In the genomic region with DNA sequence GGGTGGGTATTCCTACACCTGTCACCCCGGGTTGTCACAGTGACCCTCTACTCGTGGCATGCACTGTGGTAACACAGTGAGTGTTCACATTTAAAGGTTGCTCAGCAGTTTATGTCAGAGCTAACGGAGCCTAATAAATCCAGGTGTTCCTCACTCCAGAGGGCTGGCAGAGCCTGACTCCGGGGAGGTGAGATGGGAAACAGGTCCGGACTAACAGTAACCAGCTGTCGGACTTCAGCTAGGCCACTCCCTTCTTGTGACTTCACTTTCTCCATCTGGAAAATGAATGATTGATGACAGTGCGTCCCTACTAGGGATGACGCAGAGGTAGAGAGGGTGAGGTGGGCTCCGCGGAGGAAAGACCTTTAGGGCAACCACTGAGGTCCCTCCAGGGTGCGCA, we compare ENCODE assay signal across 14 mouse cellular contexts.
DNase-seq lines count a peak whose midpoint lies in the region; ATAC-seq and TF ChIP-seq lines count a peak whose summit lies in the region.
"Had no signal": no experiment of that assay in that cellular context is flagged by ENCODE, and none has a peak within 500 bp of the region (broad histone marks: within the 10 kb centered on the region; RNA-seq: fewer than 3 reads in every experiment).

No protein-coding gene starts in this region.

- H3K4me2 ChIP-seq in hindbrain, embryonic 13.5 days = no peak overlapping the region
- H3K4me2 ChIP-seq in forebrain, embryonic 14.5 days (ENCODE audit: low read length) = no peak overlapping the region
- H3K4me2 ChIP-seq in limb, embryonic 11.5 days (ENCODE audit: low read depth, severe bottlenecking) = peak overlapping the region; percentile 7; the same call in 1 of the 2 replicates
- no peak overlapping the region for H3K4me2 ChIP-seq in midbrain, postnatal 0 days (ENCODE audit: low read depth, low read length, poor library complexity, severe bottlenecking)
- H3K4me2 ChIP-seq: heart, embryonic 15.5 days; limb, embryonic 15.5 days; lung, embryonic 15.5 days had no signal

- no peak for ATAC-seq in hindbrain, embryonic 13.5 days (ENCODE audit: low FRiP score)
- ATAC-seq in forebrain, embryonic 14.5 days = no peak
- ATAC-seq in limb, embryonic 11.5 days (ENCODE audit: insufficient number of reproducible peaks, low FRiP score, low TSS enrichment, low read depth) = peak; percentile 67; the same call in 1 of the 2 replicates
- no peak for ATAC-seq in midbrain, postnatal 0 days (ENCODE audit: low FRiP score)

- peaks cover 4% of the 10 kb centered on the region; the same call in 1 of the 2 replicates for H3K27me3 ChIP-seq in hindbrain, embryonic 13.5 days
- H3K27me3 ChIP-seq in hindbrain, embryonic 10.5 days (ENCODE audit: insufficient read depth, poor library complexity, severe bottlenecking) = peaks cover 78% of the 10 kb centered on the region
- H3K27me3 ChIP-seq in forebrain, embryonic 14.5 days (replicated peaks; ENCODE audit: control insufficient read depth, insufficient read depth, low read length) = no peaks in the 10 kb centered on the region
- no peaks in the 10 kb centered on the region for H3K27me3 ChIP-seq in limb, embryonic 11.5 days (ENCODE audit: control insufficient read depth, insufficient read depth, low read length)
- H3K27me3 ChIP-seq in midbrain, postnatal 0 days (ENCODE audit: insufficient read depth, low read length) = no peaks in the 10 kb centered on the region
- H3K27me3 ChIP-seq: heart, embryonic 15.5 days; limb, embryonic 15.5 days; lung, embryonic 15.5 days had no signal

- H3K9me3 ChIP-seq in hindbrain, embryonic 13.5 days = no peaks in the 10 kb centered on the region
- H3K9me3 ChIP-seq in hindbrain, embryonic 10.5 days = no peaks in the 10 kb centered on the region
- H3K9me3 ChIP-seq in forebrain, embryonic 14.5 days (replicated peaks; ENCODE audit: control insufficient read depth, low read length) = no peaks in the 10 kb centered on the region
- H3K9me3 ChIP-seq in limb, embryonic 11.5 days (ENCODE audit: control insufficient read depth, low read length) = no peaks in the 10 kb centered on the region
- no peaks in the 10 kb centered on the region for H3K9me3 ChIP-seq in midbrain, postnatal 0 days (ENCODE audit: low read length)
- H3K9me3 ChIP-seq: heart, embryonic 15.5 days; limb, embryonic 15.5 days; lung, embryonic 15.5 days; megakaryocyte, embryonic 14.5 days had no signal

- 60% methylated on average over 11 of the region's 11 CpGs for WGBS in hindbrain, embryonic 13.5 days
- WGBS in hindbrain, embryonic 10.5 days = 81% methylated on average over 11 of the region's 11 CpGs
- WGBS in forebrain, embryonic 14.5 days = 77% methylated on average over 11 of the region's 11 CpGs
- 36% methylated on average over 11 of the region's 11 CpGs for WGBS in limb, embryonic 11.5 days
- 56% methylated on average over 11 of the region's 11 CpGs for WGBS in midbrain, postnatal 0 days

- no peak overlapping the region for H3K4me3 ChIP-seq in hindbrain, embryonic 13.5 days
- H3K4me3 ChIP-seq in hindbrain, embryonic 10.5 days = no peak overlapping the region
- H3K4me3 ChIP-seq in forebrain, embryonic 14.5 days (ENCODE audit: low read depth, low read length) = no peak overlapping the region
- no peak overlapping the region for H3K4me3 ChIP-seq in limb, embryonic 11.5 days (ENCODE audit: low read depth, low read length)
- H3K4me3 ChIP-seq in midbrain, postnatal 0 days (ENCODE audit: low read depth, low read length) = no peak overlapping the region
- H3K4me3 ChIP-seq: heart, embryonic 15.5 days; limb, embryonic 15.5 days; lung, embryonic 15.5 days; megakaryocyte, embryonic 14.5 days had no signal

- no peak for TF ChIP-seq CTCF in midbrain, postnatal 0 days (IDR thresholded peaks at IDR 0.05)

- 0 out of 2 replicates have a peak overlapping the region, but pooled peaks have one; percentile 46 for H3K9ac ChIP-seq in hindbrain, embryonic 13.5 days
- H3K9ac ChIP-seq in forebrain, embryonic 14.5 days (ENCODE audit: low read length) = no peak overlapping the region
- no peak overlapping the region for H3K9ac ChIP-seq in limb, embryonic 11.5 days (ENCODE audit: low read length)
- 0 out of 2 replicates have a peak overlapping the region, but pooled peaks have one; percentile 8 for H3K9ac ChIP-seq in midbrain, postnatal 0 days (replicated peaks; ENCODE audit: low read length, poor library complexity, severe bottlenecking)
- H3K9ac ChIP-seq: heart, embryonic 15.5 days; limb, embryonic 15.5 days; lung, embryonic 15.5 days had no signal

- no peak for DNase-seq in hindbrain, embryonic 10.5 days (ENCODE audit: low spot score)
- DNase-seq in forebrain, embryonic 14.5 days (ENCODE audit: low spot score) = no peak
- peak; percentile 66 for DNase-seq in limb, embryonic 11.5 days (ENCODE audit: low spot score)
- DNase-seq in midbrain, postnatal 0 days (ENCODE audit: low spot score) = no peak
- DNase-seq in retina, postnatal 1 day = no peak
- DNase-seq in urinary bladder, postnatal 4 days (ENCODE audit: low spot score in 2 of 2) = no peak
- no peak for DNase-seq in thymus, postnatal 14 days
- DNase-seq: adrenal gland, adult 8-10 months; thymus, adult 18-20 months had no signal

- peaks cover 76% of the 10 kb centered on the region for H3K4me1 ChIP-seq in hindbrain, embryonic 13.5 days (replicated peaks)
- H3K4me1 ChIP-seq in hindbrain, embryonic 10.5 days (replicated peaks) = peaks cover 73% of the 10 kb centered on the region
- H3K4me1 ChIP-seq in forebrain, embryonic 14.5 days (ENCODE audit: control insufficient read depth, insufficient read depth, low read length) = peaks cover 54% of the 10 kb centered on the region
- peaks cover 27% of the 10 kb centered on the region for H3K4me1 ChIP-seq in limb, embryonic 11.5 days (ENCODE audit: control insufficient read depth, insufficient read depth, low read length)
- H3K4me1 ChIP-seq in midbrain, postnatal 0 days (ENCODE audit: insufficient read depth, low read length) = peaks cover 9% of the 10 kb centered on the region

- H3K36me3 ChIP-seq in hindbrain, embryonic 13.5 days = no peaks in the 10 kb centered on the region
- no peaks in the 10 kb centered on the region for H3K36me3 ChIP-seq in hindbrain, embryonic 10.5 days
- H3K36me3 ChIP-seq in forebrain, embryonic 14.5 days (ENCODE audit: control insufficient read depth, insufficient read depth, low read length) = no peaks in the 10 kb centered on the region
- no peaks in the 10 kb centered on the region for H3K36me3 ChIP-seq in limb, embryonic 11.5 days (ENCODE audit: control insufficient read depth, insufficient read depth, low read length)
- H3K36me3 ChIP-seq in midbrain, postnatal 0 days (ENCODE audit: insufficient read depth, low read length) = no peaks in the 10 kb centered on the region
- H3K36me3 ChIP-seq: heart, embryonic 15.5 days; limb, embryonic 15.5 days; lung, embryonic 15.5 days had no signal

- peak overlapping the region; percentile 67 for H3K27ac ChIP-seq in hindbrain, embryonic 13.5 days
- no peak overlapping the region for H3K27ac ChIP-seq in hindbrain, embryonic 10.5 days
- H3K27ac ChIP-seq in forebrain, embryonic 14.5 days (ENCODE audit: low read depth, low read length) = peak overlapping the region; percentile 75; the same call in 1 of the 2 replicates
- no peak overlapping the region for H3K27ac ChIP-seq in limb, embryonic 11.5 days (replicated peaks; ENCODE audit: low read depth, low read length)
- H3K27ac ChIP-seq in midbrain, postnatal 0 days (ENCODE audit: low read depth, low read length) = no peak overlapping the region; the same call in 1 of the 2 replicates
- H3K27ac ChIP-seq: heart, embryonic 15.5 days; limb, embryonic 15.5 days; lung, embryonic 15.5 days had no signal

Comparison
In these comparisons a context has a peak if more than half of its experiments do, and no peak if none do; other contexts are left out.
1. H3K27ac ChIP-seq: peak in hindbrain, embryonic 13.5 days (single experiment) and forebrain, embryonic 14.5 days (single experiment); none in hindbrain, embryonic 10.5 days (single experiment), limb, embryonic 11.5 days (single experiment) and midbrain, postnatal 0 days (single experiment).
2. H3K9ac ChIP-seq: peak in hindbrain, embryonic 13.5 days (single experiment) and midbrain, postnatal 0 days (single experiment); none in forebrain, embryonic 14.5 days (single experiment) and limb, embryonic 11.5 days (single experiment).